Mouse (Mus musculus): ENCODE results near the gene Pnkd. TPM values are rescaled to one million over a fixed set of nuclear protein-coding genes. Genes with fewer than 3 reads are reported as not detected.
A peak's percentile ranks its signal among the peaks of the same experiment; 100 is the strongest.

Gene Pnkd
- 60.6 and 61.9 TPM in 2 replicates for polyA plus RNA-seq (2012; rRNA removed)

- DNase-seq (ENCODE audit: low spot score) = peak; percentile 90
Observed at GRCm38 (mm10) chr1:74284543-74285160, at the start of gene Pnkd, which contains the start of gene Aamp. Gene Pnkd, plus strand, starts transcription at chr1:74284930. Gene Aamp, minus strand, starts transcription at chr1:74284738.

GRCm38 (mm10) chr1:74235938-74236589 is 48.7 kb upstream of the Pnkd start, which contains the start of gene Arpc2:
Gene Arpc2, plus strand, starts transcription at chr1:74236084.
- peak; percentile 98 for DNase-seq (ENCODE audit: low spot score)

GRCm38 (mm10) chr1:74236590-74237317 is 48.0 kb upstream of the Pnkd start:
- DNase-seq (ENCODE audit: low spot score) = no peak

GRCm38 (mm10) chr1:74237671-74238070 is 47.1 kb upstream of the Pnkd start:
- no peak for DNase-seq (ENCODE audit: low spot score)

- no peak for DNase-seq (ENCODE audit: low spot score)
Observed at GRCm38 (mm10) chr1:74238136-74238535, 46.6 kb upstream of the Pnkd start.

- DNase-seq (ENCODE audit: low spot score) = no peak
Observed at GRCm38 (mm10) chr1:74239162-74239561, 45.6 kb upstream of the Pnkd start.

DNA sequence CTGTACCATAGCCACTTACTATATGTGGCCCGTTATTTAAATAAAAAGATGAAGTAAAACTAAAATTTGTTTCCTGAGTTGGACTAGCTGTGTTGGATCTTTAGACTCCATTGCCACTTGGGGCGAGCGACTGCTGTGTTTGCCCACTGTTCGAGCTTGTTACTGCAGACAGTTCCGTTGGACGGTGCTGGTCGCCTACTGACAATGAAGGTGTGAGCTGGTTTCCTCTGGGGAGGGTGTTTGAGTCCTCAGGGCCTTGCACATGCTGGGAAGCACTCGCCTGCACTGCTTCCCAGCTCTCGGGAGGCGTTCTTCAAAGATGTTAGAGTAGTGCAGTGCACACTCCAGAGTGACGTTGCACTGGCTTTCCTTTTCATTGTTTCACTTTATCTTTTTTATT is 45.1 kb upstream of the Pnkd start:
- DNase-seq (ENCODE audit: low spot score) = no peak

- no peak for DNase-seq (ENCODE audit: low spot score)
Observed at GRCm38 (mm10) chr1:74240311-74240710, 44.4 kb upstream of the Pnkd start.

- DNase-seq (ENCODE audit: low spot score) = no peak
Observed at GRCm38 (mm10) chr1:74240832-74241231, 43.9 kb upstream of the Pnkd start.

GRCm38 (mm10) chr1:74245525-74245924 is 39.2 kb upstream of the Pnkd start:
- no peak for DNase-seq (ENCODE audit: low spot score)

GRCm38 (mm10) chr1:74248799-74249198 is 35.9 kb upstream of the Pnkd start:
- DNase-seq (ENCODE audit: low spot score) = no peak

DNA sequence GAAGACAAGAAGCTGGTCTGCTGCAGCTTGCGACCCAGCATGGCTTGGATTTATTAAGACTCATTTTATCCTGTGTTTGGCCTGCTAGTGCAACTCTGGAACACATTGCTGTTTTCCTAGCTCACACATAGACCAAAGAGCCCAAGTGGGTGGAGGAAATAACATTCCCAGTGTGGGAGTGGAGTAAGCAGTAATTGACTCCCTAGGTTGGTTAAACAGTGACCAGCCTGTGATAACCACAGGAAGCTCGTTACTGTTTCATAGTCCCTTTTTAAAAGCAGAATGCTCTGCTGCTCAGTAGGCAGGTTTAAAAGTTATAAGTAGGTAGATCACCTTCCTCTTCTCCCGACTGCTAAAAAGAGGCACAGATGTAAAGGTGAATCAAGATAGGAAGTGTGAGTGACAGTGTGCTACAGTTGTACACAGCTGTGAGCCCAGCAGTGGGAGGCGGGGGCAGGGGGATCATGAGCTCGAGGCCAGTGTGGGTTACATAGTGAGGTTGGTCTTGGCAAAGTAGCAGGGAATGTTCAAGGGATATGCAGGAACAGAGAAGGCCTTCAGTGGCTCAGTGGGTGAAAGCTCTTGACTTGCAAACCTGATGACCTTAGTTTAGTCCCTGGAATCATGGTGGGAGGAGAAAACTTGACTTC is 35.3 kb upstream of the Pnkd start:
- no peak for DNase-seq (ENCODE audit: low spot score)

- no peak for DNase-seq (ENCODE audit: low spot score)
Observed at GRCm38 (mm10) chr1:74250096-74250495, 34.6 kb upstream of the Pnkd start.

DNA sequence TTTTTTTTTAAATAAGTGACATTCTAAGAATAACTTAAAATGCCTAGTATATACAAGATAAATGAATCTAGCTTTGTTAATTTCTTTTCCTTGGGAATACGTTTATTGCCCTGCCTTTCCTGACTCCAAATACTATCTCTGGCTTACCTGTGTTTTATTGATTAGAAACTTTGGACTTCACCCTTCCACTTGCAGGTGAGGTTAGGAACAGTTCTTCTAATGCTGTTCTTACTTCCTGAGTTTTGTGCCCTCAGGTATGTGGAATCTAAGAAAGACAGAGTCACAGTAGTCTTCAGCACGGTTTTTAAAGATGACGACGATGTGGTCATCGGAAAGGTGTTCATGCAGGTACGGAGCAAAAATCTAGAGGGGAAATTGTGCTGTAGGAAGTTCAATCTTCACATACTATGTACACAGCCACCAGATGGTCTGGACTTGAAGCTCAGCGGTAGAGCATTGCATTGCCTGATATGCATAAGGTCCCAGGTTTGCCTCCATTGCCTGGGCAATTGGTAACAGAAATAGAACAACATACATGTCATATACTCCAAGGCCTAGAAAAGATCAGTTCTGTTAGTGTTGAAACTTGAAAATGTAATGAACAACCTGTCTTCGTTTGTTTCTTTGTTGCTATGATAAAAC is 28.9 kb upstream of the Pnkd start:
- no peak for DNase-seq (ENCODE audit: low spot score)

DNA sequence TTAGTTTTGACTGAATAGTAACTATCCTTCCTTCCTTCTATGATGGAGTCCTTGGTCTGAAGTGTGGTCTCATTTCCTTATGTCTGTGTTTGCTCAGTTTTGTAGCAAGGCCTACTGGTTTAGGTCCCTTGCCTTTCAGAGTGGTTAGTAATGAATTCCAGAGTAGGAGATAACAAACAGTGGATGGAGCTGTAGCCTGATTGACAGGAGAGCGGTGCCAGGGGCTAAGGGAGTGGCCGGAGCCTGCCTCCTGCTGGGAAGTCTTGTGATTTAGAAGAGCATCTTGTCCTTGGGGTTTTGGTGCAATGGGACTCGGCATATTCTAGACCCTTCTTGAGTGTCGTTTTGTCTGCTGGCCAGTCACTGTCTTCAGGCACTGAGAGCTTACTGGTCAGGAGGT is 27.9 kb upstream of the Pnkd start:
- DNase-seq (ENCODE audit: low spot score) = no peak

GRCm38 (mm10) chr1:74262510-74262909 is 22.2 kb upstream of the Pnkd start:
- no peak for DNase-seq (ENCODE audit: low spot score)

GRCm38 (mm10) chr1:74268750-74269149 is 16.0 kb upstream of the Pnkd start:
- no peak for DNase-seq (ENCODE audit: low spot score)

GRCm38 (mm10) chr1:74271659-74272058 is 13.1 kb upstream of the Pnkd start:
- no peak for DNase-seq (ENCODE audit: low spot score)

DNA sequence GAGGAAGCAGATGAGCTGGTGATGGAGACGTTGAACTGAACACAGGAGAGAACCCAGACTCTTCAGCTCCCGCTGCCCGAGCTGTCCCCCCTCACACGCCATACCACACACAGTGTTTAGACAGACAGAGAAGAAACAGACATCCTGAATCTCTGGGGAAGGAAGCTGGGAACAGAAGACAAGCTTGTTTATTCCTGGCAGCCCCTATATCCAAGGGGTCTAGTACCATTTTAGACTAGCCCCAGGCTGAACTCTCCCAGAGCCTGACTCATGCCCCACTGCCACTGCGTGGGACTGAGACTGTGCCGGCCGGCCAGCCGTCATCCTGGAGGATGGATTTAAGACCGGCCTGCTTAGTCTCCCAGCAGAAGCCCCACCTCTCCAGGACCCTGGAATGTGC is 9.7 kb upstream of the Pnkd start:
- DNase-seq (ENCODE audit: low spot score) = no peak

DNA sequence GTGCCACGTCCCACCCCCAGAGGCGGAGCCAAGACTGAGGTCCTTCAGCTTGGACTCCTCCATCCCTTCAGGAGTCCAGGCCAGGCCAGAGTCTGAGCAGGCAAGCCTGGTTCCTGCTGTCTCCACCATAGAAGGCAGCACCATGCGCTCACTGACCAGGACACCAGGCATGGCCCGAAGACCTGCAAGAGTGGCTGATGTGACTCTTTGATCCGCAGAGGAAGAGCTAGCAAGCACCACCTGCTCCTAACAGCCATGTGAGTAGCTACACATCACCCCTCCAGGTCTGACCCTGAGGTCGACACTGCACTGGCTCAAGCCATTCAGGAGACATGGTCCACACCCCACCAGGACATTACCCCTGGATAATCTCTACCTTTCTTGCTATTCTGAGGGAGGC is 7.7 kb upstream of the Pnkd start:
- no peak for DNase-seq (ENCODE audit: low spot score)

- no peak for DNase-seq (ENCODE audit: low spot score)
Observed at GRCm38 (mm10) chr1:74277883-74278537, 6.7 kb upstream of the Pnkd start.

All from urinary bladder, adult 2 months (tissue).